Mouse (Mus musculus): Measurements from ENCODE around the gene Ifnab. TPM values are rescaled to one million over a fixed set of nuclear protein-coding genes. Genes with fewer than 3 reads are reported as not detected.

Gene Ifnab
- polyA plus RNA-seq, 1 experiment from 2014 or later, result not detected

DNA sequence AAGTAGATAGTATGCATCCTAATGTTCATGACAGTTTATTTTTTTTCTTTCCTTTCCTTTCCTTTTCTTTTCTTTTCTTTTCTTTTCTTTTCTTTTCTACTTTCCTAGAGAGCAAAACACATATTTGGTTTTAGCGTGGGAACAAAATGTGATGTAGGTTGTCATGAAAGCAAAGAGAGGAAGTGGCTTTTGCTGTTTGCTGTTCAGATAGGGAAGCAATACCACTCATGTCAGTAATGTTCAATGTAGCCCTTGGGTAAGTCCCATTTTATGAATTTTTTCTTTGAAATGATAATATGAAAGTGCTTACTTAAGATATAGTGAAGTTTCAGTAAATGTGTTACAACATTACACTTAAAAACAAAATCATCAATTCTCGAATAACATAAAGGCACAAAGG lies 2.2 kb upstream of the Ifnab start:
- H3K27me3 ChIP-seq (replicated peaks; ENCODE audit: control insufficient read depth, insufficient read depth, low read length), result no peaks in the 10 kb centered on the region
- ATAC-seq (replicated peaks; ENCODE audit: low FRiP score, low TSS enrichment, low read depth) (no peak), DNase-seq (ENCODE audit: low spot score) (no peak)
- H3K27ac ChIP-seq (ENCODE audit: low read depth), result no peak overlapping the region
- H3K9ac ChIP-seq (ENCODE audit: low read length), result no peak overlapping the region
- 86% methylated on average over 2 of the region's 2 CpGs for whole genome bisulfite sequencing
- no peaks in the 10 kb centered on the region for H3K9me3 ChIP-seq (ENCODE audit: control insufficient read depth, low read length)
- no peaks in the 10 kb centered on the region for H3K36me3 ChIP-seq (ENCODE audit: control insufficient read depth, insufficient read depth, low read length)
- no peak overlapping the region for H3K4me2 ChIP-seq (ENCODE audit: low read length)
- no peaks in the 10 kb centered on the region for H3K4me1 ChIP-seq (replicated peaks; ENCODE audit: control insufficient read depth, insufficient read depth, low read length)
- H3K4me3 ChIP-seq (ENCODE audit: low read depth, low read length), result no peak overlapping the region

DNA sequence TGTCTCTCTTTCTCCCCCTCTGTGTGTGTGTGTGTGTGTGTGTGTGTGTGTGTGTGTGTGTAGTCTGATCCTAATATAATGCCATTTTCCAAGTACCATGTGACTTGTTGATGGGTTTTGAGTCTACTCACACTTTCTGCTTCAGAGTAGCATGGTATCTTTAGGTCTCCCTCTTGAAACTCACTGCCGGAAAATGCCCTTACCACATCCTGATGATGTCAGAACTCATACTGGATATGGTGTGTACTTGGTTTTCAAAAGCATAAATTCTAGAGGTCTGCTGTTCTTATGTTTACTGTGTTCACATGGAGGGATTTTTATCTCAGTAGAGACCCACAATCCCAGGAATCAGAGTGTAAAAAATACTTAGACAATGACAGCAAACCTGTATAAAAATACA lies 1.4 kb upstream of the Ifnab start:
- Histone ChIP-seq H3K27me3 (replicated peaks; ENCODE audit: control insufficient read depth, insufficient read depth, low read length) (no peaks in the 10 kb centered on the region), H3K9ac (ENCODE audit: low read length) (no peak overlapping the region), H3K4me1 (replicated peaks; ENCODE audit: control insufficient read depth, insufficient read depth, low read length) (no peaks in the 10 kb centered on the region), H3K36me3 (ENCODE audit: control insufficient read depth, insufficient read depth, low read length) (no peaks in the 10 kb centered on the region), H3K9me3 (ENCODE audit: control insufficient read depth, low read length) (no peaks in the 10 kb centered on the region), H3K27ac (ENCODE audit: low read depth) (no peak overlapping the region), H3K4me2 (ENCODE audit: low read length) (no peak overlapping the region), H3K4me3 (ENCODE audit: low read depth, low read length) (no peak overlapping the region)
- 83% methylated on average over 1 of the region's 1 CpGs for whole genome bisulfite sequencing
- ATAC-seq (replicated peaks; ENCODE audit: low FRiP score, low TSS enrichment, low read depth) (no peak), DNase-seq (ENCODE audit: low spot score) (no peak)

DNA sequence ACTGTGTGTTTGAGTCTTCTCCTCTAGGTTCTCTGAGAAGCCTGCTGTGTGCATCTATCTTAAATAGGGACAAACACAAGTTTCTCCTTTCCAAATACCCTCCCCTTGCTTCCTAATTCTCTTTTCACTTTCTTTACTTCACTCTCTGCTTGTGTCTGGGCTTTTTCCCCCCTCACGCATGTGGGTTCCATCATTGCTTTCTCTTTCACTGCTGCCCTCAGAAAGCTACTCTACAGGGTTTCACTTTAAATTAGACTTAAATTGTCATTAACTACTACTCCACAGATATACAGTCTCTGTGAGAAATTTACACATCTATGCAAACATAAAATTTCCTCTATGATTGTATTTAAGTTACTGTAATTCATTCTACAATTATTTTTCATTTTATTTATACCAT lies 7.3 kb downstream of the Ifnab start, which contains the start of gene Ifna2:
Ifna2 (minus strand) TSS at position 101 of the 400 bp plus-strand sequence.
- Histone ChIP-seq H3K4me3 (ENCODE audit: low read depth, low read length) (no peak within 1 kb of the TSS), H3K9me3 (ENCODE audit: control insufficient read depth, low read length) (no peaks in the 10 kb centered on the region), H3K36me3 (ENCODE audit: control insufficient read depth, insufficient read depth, low read length) (no peaks in the 10 kb centered on the region), H3K4me2 (ENCODE audit: low read length) (no peak within 1 kb of the TSS), H3K27ac (ENCODE audit: low read depth) (no peak within 1 kb of the TSS), H3K27me3 (replicated peaks; ENCODE audit: control insufficient read depth, insufficient read depth, low read length) (no peaks in the 10 kb centered on the region), H3K9ac (ENCODE audit: low read length) (no peak within 1 kb of the TSS), H3K4me1 (replicated peaks; ENCODE audit: control insufficient read depth, insufficient read depth, low read length) (no peaks in the 10 kb centered on the region)
- no peak for DNase-seq (ENCODE audit: low spot score)
- no peak for ATAC-seq (replicated peaks; ENCODE audit: low FRiP score, low TSS enrichment, low read depth)
- WGBS, result 65% methylated on average over 1 of the region's 1 CpGs

GRCm38 (mm10) chr4:88681353-88681752 lies 9.8 kb downstream of the Ifnab start:
- Histone ChIP-seq H3K36me3 (ENCODE audit: control insufficient read depth, insufficient read depth, low read length) (no peaks in the 10 kb centered on the region), H3K4me1 (replicated peaks; ENCODE audit: control insufficient read depth, insufficient read depth, low read length) (no peaks in the 10 kb centered on the region), H3K9ac (ENCODE audit: low read length) (no peak overlapping the region), H3K4me3 (ENCODE audit: low read depth, low read length) (no peak overlapping the region), H3K9me3 (ENCODE audit: control insufficient read depth, low read length) (no peaks in the 10 kb centered on the region), H3K4me2 (ENCODE audit: low read length) (no peak overlapping the region), H3K27me3 (replicated peaks; ENCODE audit: control insufficient read depth, insufficient read depth, low read length) (no peaks in the 10 kb centered on the region), H3K27ac (ENCODE audit: low read depth) (no peak overlapping the region)
- DNase-seq (ENCODE audit: low spot score) (no peak), ATAC-seq (replicated peaks; ENCODE audit: low FRiP score, low TSS enrichment, low read depth) (no peak)
- WGBS, result 68% methylated on average over 3 of the region's 3 CpGs

GRCm38 (mm10) chr4:88680362-88680761 lies 10.8 kb downstream of the Ifnab start:
- Histone ChIP-seq H3K4me2 (ENCODE audit: low read length) (no peak overlapping the region), H3K27me3 (replicated peaks; ENCODE audit: control insufficient read depth, insufficient read depth, low read length) (no peaks in the 10 kb centered on the region), H3K4me1 (replicated peaks; ENCODE audit: control insufficient read depth, insufficient read depth, low read length) (no peaks in the 10 kb centered on the region), H3K27ac (ENCODE audit: low read depth) (no peak overlapping the region), H3K9ac (ENCODE audit: low read length) (no peak overlapping the region), H3K36me3 (ENCODE audit: control insufficient read depth, insufficient read depth, low read length) (no peaks in the 10 kb centered on the region), H3K9me3 (ENCODE audit: control insufficient read depth, low read length) (no peaks in the 10 kb centered on the region), H3K4me3 (ENCODE audit: low read depth, low read length) (no peak overlapping the region)
- peak; percentile 60 for DNase-seq (ENCODE audit: low spot score)
- WGBS, result 46% methylated on average over 8 of the region's 8 CpGs
- no peak for ATAC-seq (replicated peaks; ENCODE audit: low FRiP score, low TSS enrichment, low read depth)

DNA sequence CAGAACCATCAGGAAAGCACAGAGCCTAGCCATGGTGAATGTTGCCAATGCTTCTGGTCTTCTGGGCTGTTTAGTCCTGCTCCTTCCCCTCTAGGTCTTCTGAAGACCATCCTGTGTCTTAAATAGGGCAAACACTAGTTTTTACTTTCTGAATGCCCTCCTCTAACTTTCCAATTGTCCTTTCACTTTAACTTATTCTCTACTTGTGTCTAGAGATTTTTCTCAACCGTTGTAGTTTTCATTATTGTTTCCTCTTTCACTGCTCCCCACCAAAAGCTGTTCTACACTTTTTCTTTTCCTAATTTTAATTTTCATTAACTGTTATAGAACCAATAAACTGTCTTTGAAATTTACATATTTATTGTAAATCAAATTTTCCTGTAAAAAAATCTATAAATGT lies 14.3 kb downstream of the Ifnab start, which contains the start of gene Ifna16:
Ifna16 (minus strand) TSS at position 101 of the 400 bp plus-strand sequence.
- no peak within 1 kb of the TSS for H3K4me3 ChIP-seq (ENCODE audit: low read depth, low read length)
- no peak within 1 kb of the TSS for H3K27ac ChIP-seq (ENCODE audit: low read depth)
- no peaks in the 10 kb centered on the region for H3K4me1 ChIP-seq (replicated peaks; ENCODE audit: control insufficient read depth, insufficient read depth, low read length)
- no peak within 1 kb of the TSS for H3K4me2 ChIP-seq (ENCODE audit: low read length)
- no peak within 1 kb of the TSS for H3K9ac ChIP-seq (ENCODE audit: low read length)
- DNase-seq (ENCODE audit: low spot score) (no peak), ATAC-seq (replicated peaks; ENCODE audit: low FRiP score, low TSS enrichment, low read depth) (no peak)
- 88% methylated on average over 1 of the region's 1 CpGs for WGBS
- no peaks in the 10 kb centered on the region for H3K36me3 ChIP-seq (ENCODE audit: control insufficient read depth, insufficient read depth, low read length)
- no peaks in the 10 kb centered on the region for H3K9me3 ChIP-seq (ENCODE audit: control insufficient read depth, low read length)
- no peaks in the 10 kb centered on the region for H3K27me3 ChIP-seq (replicated peaks; ENCODE audit: control insufficient read depth, insufficient read depth, low read length)

- ATAC-seq (replicated peaks; ENCODE audit: low FRiP score, low TSS enrichment, low read depth), result no peak
- no peak for DNase-seq (ENCODE audit: low spot score)
- H3K36me3 ChIP-seq (ENCODE audit: control insufficient read depth, insufficient read depth, low read length), result no peaks in the 10 kb centered on the region
- WGBS, result 42% methylated on average over 1 of the region's 1 CpGs
- H3K4me2 ChIP-seq (ENCODE audit: low read length), result no peak overlapping the region
- no peaks in the 10 kb centered on the region for H3K27me3 ChIP-seq (replicated peaks; ENCODE audit: control insufficient read depth, insufficient read depth, low read length)
- no peaks in the 10 kb centered on the region for H3K9me3 ChIP-seq (ENCODE audit: control insufficient read depth, low read length)
- no peak overlapping the region for H3K4me3 ChIP-seq (ENCODE audit: low read depth, low read length)
- no peak overlapping the region for H3K27ac ChIP-seq (ENCODE audit: low read depth)
- no peaks in the 10 kb centered on the region for H3K4me1 ChIP-seq (replicated peaks; ENCODE audit: control insufficient read depth, insufficient read depth, low read length)
- no peak overlapping the region for H3K9ac ChIP-seq (ENCODE audit: low read length)
These were observed 35.7 kb downstream of the Ifnab start for GRCm38 (mm10) chr4:88655461-88655860.

DNA sequence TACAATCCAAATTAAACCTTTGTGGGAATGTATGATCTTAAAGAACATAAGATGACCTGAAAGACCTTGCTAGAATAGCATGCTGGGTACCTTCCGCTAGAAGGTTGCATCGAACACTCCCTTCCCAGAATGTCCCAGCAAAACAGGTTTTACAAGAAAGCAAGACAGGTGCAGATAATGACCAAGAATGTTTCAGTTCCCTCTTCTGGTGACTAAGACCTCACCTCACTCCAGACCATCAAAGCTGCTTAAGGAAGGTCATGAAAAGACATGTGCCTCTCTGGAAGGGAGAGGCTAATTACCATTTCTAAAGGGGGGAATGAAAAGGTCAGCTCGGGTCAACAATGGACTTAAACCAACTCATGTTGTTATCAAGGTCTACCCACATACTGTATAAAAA lies 37.5 kb downstream of the Ifnab start:
- no peak for ATAC-seq (replicated peaks; ENCODE audit: low FRiP score, low TSS enrichment, low read depth)

GRCm38 (mm10) chr4:88644359-88644758 lies 46.8 kb downstream of the Ifnab start, which contains the start of gene Ifna13:
Gene Ifna13, minus strand, starts transcription at chr4:88644459.
- Histone ChIP-seq H3K9me3 (ENCODE audit: control insufficient read depth, low read length) (no peaks in the 10 kb centered on the region), H3K9ac (ENCODE audit: low read length) (no peak within 1 kb of the TSS), H3K4me1 (replicated peaks; ENCODE audit: control insufficient read depth, insufficient read depth, low read length) (no peaks in the 10 kb centered on the region), H3K27me3 (replicated peaks; ENCODE audit: control insufficient read depth, insufficient read depth, low read length) (no peaks in the 10 kb centered on the region), H3K4me2 (ENCODE audit: low read length) (no peak within 1 kb of the TSS), H3K27ac (ENCODE audit: low read depth) (no peak within 1 kb of the TSS), H3K4me3 (ENCODE audit: low read depth, low read length) (no peak within 1 kb of the TSS), H3K36me3 (ENCODE audit: control insufficient read depth, insufficient read depth, low read length) (no peaks in the 10 kb centered on the region)
- ATAC-seq (replicated peaks; ENCODE audit: low FRiP score, low TSS enrichment, low read depth) (no peak), DNase-seq (ENCODE audit: low spot score) (no peak)
- WGBS, result 62% methylated on average over 2 of the region's 2 CpGs

More for the DNA sequence above, 37.5 kb downstream of the Ifnab start:
- no peaks in the 10 kb centered on the region for H3K27me3 ChIP-seq (replicated peaks; ENCODE audit: control insufficient read depth, insufficient read depth, low read length)
- H3K4me2 ChIP-seq (ENCODE audit: low read length), result no peak overlapping the region
- no peak overlapping the region for H3K9ac ChIP-seq (ENCODE audit: low read length)
- no peak for DNase-seq (ENCODE audit: low spot score)
- no peak overlapping the region for H3K4me3 ChIP-seq (ENCODE audit: low read depth, low read length)
- WGBS, result 73% methylated on average over 3 of the region's 3 CpGs
- H3K36me3 ChIP-seq (ENCODE audit: control insufficient read depth, insufficient read depth, low read length), result no peaks in the 10 kb centered on the region
- H3K27ac ChIP-seq (ENCODE audit: low read depth), result no peak overlapping the region
- H3K9me3 ChIP-seq (ENCODE audit: control insufficient read depth, low read length), result no peaks in the 10 kb centered on the region
- H3K4me1 ChIP-seq (replicated peaks; ENCODE audit: control insufficient read depth, insufficient read depth, low read length), result no peaks in the 10 kb centered on the region
